Comparison of ENCODE assay signal across 8 mouse cellular contexts in genomic region chr7:101317014-101317413, GRCm38 (mm10). TPM values are rescaled to one million over a fixed set of nuclear protein-coding genes. Genes with fewer than 3 reads are reported as not detected.
DNase-seq lines count a peak whose midpoint lies in the region; ATAC-seq and TF ChIP-seq lines count a peak whose summit lies in the region.

Gene Stard10, plus strand, starts transcription at chr7:101317086.

- in situ Hi-C loops in Patski (cut with MboI; ENCODE audit: low pct_unique_long_range_greater_than_20kb) = no loop called here

- POLR2A ChIA-PET in Patski (lab: Charles Lee) = no interaction called here

- no peak for DNase-seq in kidney, adult 8-10 months
- DNase-seq in Patski (ENCODE audit: low read depth, low spot score) = no peak
- DNase-seq in gastrocnemius, postnatal 10 days = no peak
- DNase-seq in layer of hippocampus, postnatal 10 days (ENCODE audit: low spot score in 2 of 2) = no peak
- no peak for DNase-seq in frontal cortex, postnatal 14 days (ENCODE audit: low spot score in 2 of 2)
- no peak for DNase-seq in thymus, postnatal 4 days

- CTCF ChIA-PET in Patski (lab: Charles Lee) = interaction anchor here (0.8 kb wide), 1 partner anchor 51 kb away, joined by 3 read pairs; no protein-coding TSS in a partner anchor

- H3K4me3 ChIP-seq in kidney, embryonic 14.5 days (ENCODE audit: low read length) = no peak within 1 kb of the TSS
- H3K4me3 ChIP-seq in stomach, embryonic 15.5 days (replicated peaks) = no peak within 1 kb of the TSS

- no peaks in the 10 kb centered on the region for H3K36me3 ChIP-seq in kidney, embryonic 14.5 days (ENCODE audit: control insufficient read depth, insufficient read depth, low read length)
- no peaks in the 10 kb centered on the region for H3K36me3 ChIP-seq in stomach, embryonic 15.5 days

- no peaks in the 10 kb centered on the region for H3K27me3 ChIP-seq in kidney, embryonic 14.5 days (ENCODE audit: control insufficient read depth, insufficient read depth, low read length)
- no peaks in the 10 kb centered on the region for H3K27me3 ChIP-seq in Patski
- H3K27me3 ChIP-seq in stomach, embryonic 15.5 days (replicated peaks) = no peaks in the 10 kb centered on the region

- no peak for ATAC-seq in kidney, embryonic 14.5 days (ENCODE audit: low FRiP score, low TSS enrichment)
- no peak for ATAC-seq in Patski
- no peak for ATAC-seq in stomach, embryonic 15.5 days (ENCODE audit: insufficient read depth, low FRiP score, low read depth)

- no peak for TF ChIP-seq CTCF in Patski (IDR thresholded peaks at IDR 0.05)

- H3K4me2 ChIP-seq in kidney, embryonic 14.5 days (replicated peaks; ENCODE audit: low read depth, low read length) = no peak within 1 kb of the TSS
- H3K4me2 ChIP-seq in stomach, embryonic 15.5 days = no peak within 1 kb of the TSS

- H3K4me1 ChIP-seq in kidney, embryonic 14.5 days (ENCODE audit: control insufficient read depth, insufficient read depth, low read length) = no peaks in the 10 kb centered on the region
- peaks cover 13% of the 10 kb centered on the region for H3K4me1 ChIP-seq in stomach, embryonic 15.5 days

- no peaks in the 10 kb centered on the region for H3K9me3 ChIP-seq in kidney, embryonic 14.5 days (ENCODE audit: control insufficient read depth, low read length)
- H3K9me3 ChIP-seq in stomach, embryonic 15.5 days = no peaks in the 10 kb centered on the region

- no peak within 1 kb of the TSS for H3K27ac ChIP-seq in kidney, embryonic 14.5 days (ENCODE audit: low read depth, low read length)
- peak within 1 kb of the TSS; percentile 57; the same call in 1 of the 2 replicates for H3K27ac ChIP-seq in stomach, embryonic 15.5 days

- 72% methylated on average over 3 of the region's 3 CpGs for WGBS in kidney, embryonic 14.5 days
- 61% methylated on average over 3 of the region's 3 CpGs for WGBS in stomach, embryonic 15.5 days

- no peak within 1 kb of the TSS for H3K9ac ChIP-seq in kidney, embryonic 14.5 days (ENCODE audit: low read depth, low read length)
- H3K9ac ChIP-seq in stomach, embryonic 15.5 days = no peak within 1 kb of the TSS

RNA-seq across cellular contexts. Expression of gene Stard10, which starts in this region (rescaled TPM):
- 49.5 and 59.6 TPM in 2 replicates for polyA plus RNA-seq in kidney, embryonic 14.5 days (2014; fragmentation: Nextera tagmentation; extraction: Ambion mirVana)
- 68.5 TPM for polyA plus RNA-seq in Patski (2021)
- total RNA-seq in gastrocnemius, postnatal 10 days (2021) = 10 to 100 TPM; 16.0 to 16.3 TPM
- 10 to 100 TPM; 13.3 to 15.7 TPM for total RNA-seq in layer of hippocampus, postnatal 10 days (2021)
- 112 and 127 TPM in 2 replicates for polyA plus RNA-seq in stomach, embryonic 15.5 days (2015; fragmentation: Nextera tagmentation; extraction: Ambion mirVana)
